Mouse (Mus musculus): ENCODE measurements at regions not wholly inside any gene's neighbourhood (a gene's known extent, or its start where the extent isn't known, plus 50 kb on each side); places are given as distances from the start of the nearest gene placed in this dataset.

- Histone ChIP-seq H3K9ac (ENCODE audit: control insufficient read depth, low read depth, low read length, poor library complexity, severe bottlenecking) (no peak overlapping the region), H3K27ac (ENCODE audit: control insufficient read depth, low read depth, low read length) (no peak overlapping the region), H3K9me3 (replicated peaks; ENCODE audit: insufficient read depth, low read length) (no peaks in the 10 kb centered on the region), H3K36me3 (ENCODE audit: control insufficient read depth in 1 of 2, insufficient read depth in 2 of 2, low read length in 2 of 2) (no peaks in the 10 kb centered on the region), H3K79me2 (ENCODE audit: control insufficient read depth, insufficient read depth, low read length, poor library complexity) (no peaks in the 10 kb centered on the region), H3K4me1 (ENCODE audit: control insufficient read depth in 1 of 2, insufficient read depth in 2 of 2, low read length in 2 of 2) (no peaks in the 10 kb centered on the region), H3K27me3 (ENCODE audit: control insufficient read depth in 1 of 2, insufficient read depth in 2 of 2, low read length in 2 of 2) (no peaks in the 10 kb centered on the region), H3K4me3 (ENCODE audit: control insufficient read depth in 1 of 2, insufficient read depth in 1 of 2, low read depth in 2 of 2, low read length in 2 of 2) (no peak overlapping the region)
- no peak for TF ChIP-seq SMC3 (IDR thresholded peaks at IDR 0.05; ENCODE audit: low read depth, low read length)
- no peak for TF ChIP-seq POLR2A (IDR thresholded peaks at IDR 0.05; ENCODE audit: control insufficient read depth in 1 of 2, insufficient read depth in 1 of 2, low read depth in 1 of 2, low read length in 2 of 2, poor library complexity in 1 of 2)
- no peak for TF ChIP-seq POLR2AphosphoS5 (IDR thresholded peaks at IDR 0.05; ENCODE audit: borderline replicate concordance, low read depth, low read length)
- TF ChIP-seq MEF2A (IDR thresholded peaks at IDR 0.05; ENCODE audit: extremely low read depth, insufficient replicate concordance, low read depth, low read length, poor library complexity, severe bottlenecking) = no peak
- no peak for TF ChIP-seq MXI1 (IDR thresholded peaks at IDR 0.05; ENCODE audit: low read depth, low read length)
- no peak for TF ChIP-seq MAX (IDR thresholded peaks at IDR 0.05; ENCODE audit: low read length)
- no peak for TF ChIP-seq CHD2 (IDR thresholded peaks at IDR 0.05; ENCODE audit: low read length)
- no peak for TF ChIP-seq MYB (IDR thresholded peaks at IDR 0.05; ENCODE audit: low read depth, low read length)
- DNase-seq (ENCODE audit: low read depth, low spot score) = no peak
Measured at GRCm38 (mm10) chr9:69566996-69567395, 113.6 kb downstream of the Anxa2 start.

GRCm38 (mm10) chr9:69543241-69543640 lies 89.8 kb downstream of the Anxa2 start:
- Histone ChIP-seq H3K27me3 (ENCODE audit: control insufficient read depth in 1 of 2, insufficient read depth in 2 of 2, low read length in 2 of 2) (no peaks in the 10 kb centered on the region), H3K4me1 (ENCODE audit: control insufficient read depth in 1 of 2, insufficient read depth in 2 of 2, low read length in 2 of 2) (no peaks in the 10 kb centered on the region), H3K9ac (ENCODE audit: control insufficient read depth, low read depth, low read length, poor library complexity, severe bottlenecking) (no peak overlapping the region), H3K27ac (ENCODE audit: control insufficient read depth, low read depth, low read length) (no peak overlapping the region), H3K4me3 (ENCODE audit: control insufficient read depth in 1 of 2, insufficient read depth in 1 of 2, low read depth in 2 of 2, low read length in 2 of 2) (no peak overlapping the region), H3K79me2 (ENCODE audit: control insufficient read depth, insufficient read depth, low read length, poor library complexity) (no peaks in the 10 kb centered on the region), H3K9me3 (replicated peaks; ENCODE audit: insufficient read depth, low read length) (no peaks in the 10 kb centered on the region), H3K36me3 (ENCODE audit: control insufficient read depth in 1 of 2, insufficient read depth in 2 of 2, low read length in 2 of 2) (no peaks in the 10 kb centered on the region)
- TF ChIP-seq TAL1 (IDR thresholded peaks at IDR 0.05; ENCODE audit: low read length) (no peak), E2F4 (IDR thresholded peaks at IDR 0.05; ENCODE audit: borderline replicate concordance, low read depth, low read length) (no peak), POLR2A (IDR thresholded peaks at IDR 0.05; ENCODE audit: control insufficient read depth in 1 of 2, insufficient read depth in 1 of 2, low read depth in 1 of 2, low read length in 2 of 2, poor library complexity in 1 of 2) (no peak), GATA1 (IDR thresholded peaks at IDR 0.05; ENCODE audit: low read depth, low read length) (no peak), CTCF (IDR thresholded peaks at IDR 0.05 in 2 of 3, conservative IDR thresholded peaks at IDR 0.05 in 1 of 3; ENCODE audit: control insufficient read depth in 1 of 3, insufficient read depth in 1 of 3, low read depth in 2 of 3, low read length in 3 of 3, poor library complexity in 1 of 3, severe bottlenecking in 1 of 3) (no peak), TCF12 (IDR thresholded peaks at IDR 0.05; ENCODE audit: low read depth, low read length) (no peak), ZKSCAN1 (IDR thresholded peaks at IDR 0.05; ENCODE audit: low read depth, low read length) (no peak)
- no peak for DNase-seq (ENCODE audit: low read depth, low spot score)

Data from MEL (cell line).